Mouse (Mus musculus): ENCODE data around the gene Ryr1.

GRCm38 (mm10) chr7:29039604-29039984 is 85.4 kb downstream of the Ryr1 start:
- TF ChIP-seq CTCF (IDR thresholded peaks at IDR 0.05; ENCODE audit: extremely low read depth, insufficient read length, insufficient replicate concordance, low read depth, low read length) = peak; percentile 54; the same call in 1 of the 2 replicates
- no peak for TF ChIP-seq POLR2A (IDR thresholded peaks at IDR 0.05; ENCODE audit: low read depth, low read length)
